Mouse (Mus musculus) midbrain, embryonic 14.5 days (tissue): ENCODE results near the gene Kcnj10. TPM values are rescaled to one million over a fixed set of nuclear protein-coding genes. Genes with fewer than 3 reads are reported as not detected.

Experiments
- ATAC-seq: fragments of 200-750 bp; cut with Nextera tagmentation; 2 replicates; pipeline ENCODE4 v1.8.0; 2017; ENCODE audit warnings: moderate number of reproducible peaks, moderate library complexity; ENCODE audit not compliant: low FRiP score, low TSS enrichment
- DNase-seq: peaks from one replicate; pipeline ENCODE4 v3.0.0-alpha.2; 2015
- H3K27ac ChIP-seq: fragments of 300-500 bp; sonication (generic); replicated peaks from 2 replicates; pipeline ENCODE4 v1.5.1; 2014; ENCODE audit warnings: mild to moderate bottlenecking, low read depth, low read length, moderate library complexity
- H3K27me3 ChIP-seq: fragments of 300-500 bp; sonication (generic); 2 replicates; pipeline ENCODE4 v1.6.1; 2014; ENCODE audit warnings: low read length, control low read depth, mixed read lengths; ENCODE audit not compliant: control insufficient read depth, insufficient read depth
- H3K36me3 ChIP-seq: fragments of 300-500 bp; sonication (generic); 2 replicates; pipeline ENCODE4 v1.6.1; 2014; ENCODE audit warnings: low read length, control low read depth; ENCODE audit not compliant: control insufficient read depth, insufficient read depth
- H3K4me1 ChIP-seq: fragments of 300-500 bp; sonication (generic); 2 replicates; pipeline ENCODE4 v1.6.1; 2014; ENCODE audit warnings: mild to moderate bottlenecking, antibody characterized with exemption, low read length, control low read depth; ENCODE audit not compliant: control insufficient read depth, insufficient read depth
- H3K4me2 ChIP-seq: fragments of 300-500 bp; sonication (generic); 2 replicates; pipeline ENCODE4 v1.6.1; 2014; ENCODE audit warnings: mild to moderate bottlenecking, low read length, moderate library complexity
- H3K4me3 ChIP-seq: fragments of 300-500 bp; sonication (generic); replicated peaks from 2 replicates; pipeline ENCODE4 v1.5.1; 2014; ENCODE audit warnings: low read depth, low read length
- H3K9ac ChIP-seq: fragments of 300-500 bp; sonication (generic); replicated peaks from 2 replicates; pipeline ENCODE4 v1.6.1; 2014; ENCODE audit warnings: mild to moderate bottlenecking, low read length, moderate library complexity
- H3K9me3 ChIP-seq: fragments of 300-500 bp; sonication (generic); 2 replicates; pipeline ENCODE4 v1.6.1; 2016; ENCODE audit warnings: low read length, control low read depth, mixed read lengths; ENCODE audit not compliant: control insufficient read depth
- WGBS: fragments of 180-500 bp; shearing (Covaris S2); extraction: QIAGEN DNeasy Blood & Tissue Kit; methylation state at CpG from one replicate; pipeline ENCODE4 v1.1.7; 2014; 5-methylcytosine and 5-hydroxymethylcytosine counted together
- polyA plus RNA-seq: library from polyadenylated mRNA; unstranded; fragments of >200 nt; fragmentation: Nextera tagmentation; extraction: Ambion mirVana; gene quantifications from 2 replicates; pipeline ENCODE4 v1.2.1, GENCODE M21; 2014

The Kcnj10 gene
- polyA plus RNA-seq, 1 experiment from 2014 or later: 1.5 TPM

- DNase-seq (no peak), ATAC-seq (no peak)
- Histone ChIP-seq H3K4me1 (peaks cover 16% of the 10 kb centered on the region), H3K9me3 (no peaks in the 10 kb centered on the region), H3K27me3 (no peaks in the 10 kb centered on the region), H3K4me2 (no peak overlapping the region), H3K27ac (no peak overlapping the region), H3K9ac (no peak overlapping the region), H3K36me3 (no peaks in the 10 kb centered on the region), H3K4me3 (no peak overlapping the region)
- 68% methylated on average over 10 of the region's 10 CpGs for WGBS
These were observed 17.3 kb downstream of the Kcnj10 start for GRCm38 (mm10) chr1:172358341-172358740.

GRCm38 (mm10) chr1:172364684-172365083 is 23.7 kb downstream of the Kcnj10 start:
- 7% methylated on average over 6 of the region's 6 CpGs for WGBS
- Histone ChIP-seq H3K36me3 (no peaks in the 10 kb centered on the region), H3K27me3 (no peaks in the 10 kb centered on the region), H3K9me3 (no peaks in the 10 kb centered on the region), H3K27ac (no peak overlapping the region), H3K4me1 (no peaks in the 10 kb centered on the region), H3K4me2 (no peak overlapping the region), H3K9ac (no peak overlapping the region), H3K4me3 (no peak overlapping the region)
- DNase-seq (peak; percentile 82), ATAC-seq (peak; percentile 44; the same call in 1 of the 2 replicates)

GRCm38 (mm10) chr1:172368768-172369418 is 27.9 kb downstream of the Kcnj10 start:
- Histone ChIP-seq H3K9me3 (no peaks in the 10 kb centered on the region), H3K27ac (no peak overlapping the region), H3K36me3 (no peaks in the 10 kb centered on the region), H3K4me2 (peak overlapping the region; percentile 31; the same call in 1 of the 2 replicates), H3K9ac (no peak overlapping the region), H3K27me3 (no peaks in the 10 kb centered on the region), H3K4me3 (0 out of 2 replicates have a peak overlapping the region, but pooled peaks have one; percentile 2), H3K4me1 (no peaks in the 10 kb centered on the region)
- DNase-seq (peak; percentile 81), ATAC-seq (0 out of 2 replicates have a peak, but pooled peaks have one; percentile 59)
- WGBS: 30% methylated on average over 23 of the region's 23 CpGs

- under 1% methylated on average over 39 of the region's 39 CpGs for WGBS
- peak; percentile 99 for DNase-seq
- H3K9me3 ChIP-seq: no peaks in the 10 kb centered on the region
These were observed 35.2 kb downstream of the Kcnj10 start, which contains the start of gene Pigm for GRCm38 (mm10) chr1:172376198-172376667. Pigm (plus strand) TSS chr1:172376546.

GRCm38 (mm10) chr1:172376758-172377458 is 35.9 kb downstream of the Kcnj10 start:
- Histone ChIP-seq H3K9ac (peak overlapping the region; percentile 81), H3K4me2 (peak overlapping the region; percentile 99), H3K4me3 (peak overlapping the region; percentile 93), H3K36me3 (peaks cover 19% of the 10 kb centered on the region), H3K9me3 (no peaks in the 10 kb centered on the region), H3K27ac (peak overlapping the region; percentile 70), H3K27me3 (no peaks in the 10 kb centered on the region), H3K4me1 (peaks cover 20% of the 10 kb centered on the region)
- no peak for DNase-seq
- 4% methylated on average over 62 of the region's 62 CpGs for WGBS
- peak; percentile 63; the same call in 1 of the 2 replicates for ATAC-seq

More at GRCm38 (mm10) chr1:172376198-172376667, 35.2 kb downstream of the Kcnj10 start, which contains the start of gene Pigm:
- Histone ChIP-seq H3K4me2 (peak within 1 kb of the TSS; percentile 99), H3K27me3 (no peaks in the 10 kb centered on the region), H3K4me3 (peak within 1 kb of the TSS; percentile 93), H3K36me3 (peaks cover 14% of the 10 kb centered on the region), H3K4me1 (peaks cover 20% of the 10 kb centered on the region), H3K27ac (peak within 1 kb of the TSS; percentile 70), H3K9ac (peak within 1 kb of the TSS; percentile 81)
- peak; percentile 99 for ATAC-seq

- H3K9me3 ChIP-seq: no peaks in the 10 kb centered on the region
- ATAC-seq (no peak), DNase-seq (no peak)
- WGBS: 79% methylated on average over 10 of the region's 10 CpGs
- no peaks in the 10 kb centered on the region for H3K27me3 ChIP-seq
- no peak overlapping the region for H3K27ac ChIP-seq
- H3K4me2 ChIP-seq: no peak overlapping the region
- H3K4me3 ChIP-seq: no peak overlapping the region
- H3K4me1 ChIP-seq: peaks cover 20% of the 10 kb centered on the region
- H3K36me3 ChIP-seq: peaks cover 23% of the 10 kb centered on the region
- no peak overlapping the region for H3K9ac ChIP-seq
These were observed 39.1 kb downstream of the Kcnj10 start for GRCm38 (mm10) chr1:172380066-172380465.

GRCm38 (mm10) chr1:172382090-172382489 is 41.1 kb downstream of the Kcnj10 start:
- DNase-seq: no peak
- H3K9me3 ChIP-seq: no peaks in the 10 kb centered on the region
- H3K4me1 ChIP-seq: peaks cover 15% of the 10 kb centered on the region
- H3K4me2 ChIP-seq: no peak overlapping the region
- 98% methylated on average over 1 of the region's 1 CpGs for WGBS
- no peak for ATAC-seq
- H3K27me3 ChIP-seq: no peaks in the 10 kb centered on the region
- H3K9ac ChIP-seq: no peak overlapping the region
- peaks cover 23% of the 10 kb centered on the region for H3K36me3 ChIP-seq
- no peak overlapping the region for H3K27ac ChIP-seq
- H3K4me3 ChIP-seq: no peak overlapping the region

- ATAC-seq (no peak), DNase-seq (no peak)
- 64% methylated on average over 5 of the region's 5 CpGs for WGBS
- H3K27ac ChIP-seq: no peak overlapping the region
- peaks cover 5% of the 10 kb centered on the region; the same call in 1 of the 2 replicates for H3K4me1 ChIP-seq
- 0 out of 2 replicates have a peak, but pooled peaks cover 4% of the 10 kb centered on the region for H3K36me3 ChIP-seq
- H3K27me3 ChIP-seq: no peaks in the 10 kb centered on the region
- no peak overlapping the region for H3K4me3 ChIP-seq
- H3K9me3 ChIP-seq: no peaks in the 10 kb centered on the region
- no peak overlapping the region for H3K4me2 ChIP-seq
- H3K9ac ChIP-seq: no peak overlapping the region
These were observed 46.2 kb downstream of the Kcnj10 start for GRCm38 (mm10) chr1:172387246-172387645.
